Mouse (Mus musculus) left cerebral cortex, postnatal 14 days (tissue): ENCODE results near the gene Acot11. TPM values are rescaled to one million over a fixed set of nuclear protein-coding genes. Genes with fewer than 3 reads are reported as not detected.
A peak's percentile ranks its signal among the peaks of the same experiment; 100 is the strongest.

Experiments
- DNase-seq, 2 experiments: peaks; one replicate each; pipeline ENCODE4 v3.0.0; 2021 to 2022; ENCODE audit warnings: low spot score in 2 of 2, mixed read lengths in 1 of 2
- intact Hi-C: fragments of 180-260 bp; cut with DNase I; formaldehyde crosslinking; loops from one replicate; pipeline ENCODE4 v1.15.1; 2025
- long read RNA-seq, 2 experiments: library from polyadenylated mRNA; stranded (forward); transcript quantifications; one replicate each; pipeline ENCODE4 v2.0.0; 2021
- total RNA-seq, 2 experiments: library from RNA; stranded (reverse); gene quantifications; 2 replicates each; pipeline ENCODE4 v1.2.3; 2021

The Acot11 gene
- 10 to 100 TPM; 30.5 to 34.1 TPM for total RNA-seq
- long read RNA-seq, experiment 1, full-length matches to known transcripts = 13 of 18 reads
- long read RNA-seq, experiment 1, partial matches to known transcripts = 0 of 18 reads
- long read RNA-seq, experiment 1, other reads (novel, unspliced or antisense) = 5 of 18 reads
- long read RNA-seq, experiment 2, full-length matches to known transcripts = 8 of 18 reads
- long read RNA-seq, experiment 2, partial matches to known transcripts = 4 of 18 reads
- long read RNA-seq, experiment 2, other reads (novel, unspliced or antisense) = 6 of 18 reads

DNA sequence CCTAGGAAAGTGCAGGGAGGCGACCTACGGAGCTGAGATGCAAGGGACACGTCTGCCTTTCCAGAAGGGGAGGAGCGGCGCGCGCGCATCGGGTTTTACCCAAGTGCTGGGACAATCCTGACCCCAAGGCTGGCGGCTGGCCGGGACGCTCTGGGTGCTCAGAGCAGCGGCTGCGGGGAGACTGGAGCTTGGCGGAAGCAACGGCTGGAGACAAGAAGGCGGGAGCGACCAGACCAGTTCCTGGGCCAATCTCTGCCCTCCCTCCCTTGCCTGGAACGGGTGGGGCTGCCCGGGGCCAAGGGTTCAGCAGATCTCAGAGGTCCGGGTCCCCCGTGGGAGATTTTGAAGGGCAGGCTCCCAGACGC is at the start of gene Acot11:
Gene Acot11, minus strand, starts transcription at position 89 of the 365 bp plus-strand sequence.
- intact Hi-C loops = no loop called here
- DNase-seq = no peak

DNA sequence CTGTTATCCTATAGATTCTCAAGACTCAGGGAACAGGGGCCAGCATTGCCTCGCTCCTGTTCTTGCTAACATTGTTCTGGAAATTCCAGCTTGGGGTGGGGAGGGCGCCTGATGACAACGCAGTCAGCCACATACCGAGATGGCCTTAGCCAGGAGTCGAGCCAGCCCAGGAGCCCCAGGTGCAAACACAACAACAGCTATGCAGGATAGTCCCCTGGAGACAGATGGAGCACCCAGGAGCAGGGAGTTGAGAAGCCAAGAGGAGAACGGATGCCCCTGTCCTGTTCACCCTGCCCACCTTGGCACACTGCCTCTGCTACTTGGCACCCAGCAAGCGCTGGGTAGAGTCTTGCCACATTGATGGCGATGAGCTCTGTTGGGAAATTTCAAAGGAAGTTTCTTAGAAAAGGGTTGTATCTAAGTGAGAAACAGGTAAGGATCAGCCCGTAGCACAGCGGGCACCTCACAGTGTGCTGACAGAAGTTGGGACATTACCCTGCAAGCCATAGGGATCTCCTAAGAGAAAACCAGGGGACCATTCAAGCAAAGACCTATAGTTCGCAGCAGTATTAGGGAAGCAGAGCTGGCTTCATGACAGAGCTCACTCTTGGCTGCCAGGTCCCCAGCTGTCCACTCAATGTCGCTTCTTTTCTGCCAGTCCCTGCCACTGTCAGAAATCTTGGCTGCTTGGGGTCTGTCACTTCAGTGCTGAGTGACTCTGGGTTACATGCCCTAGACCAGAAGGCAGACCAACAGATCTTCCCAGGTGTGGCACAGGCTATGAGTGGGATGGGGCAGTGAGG is 43.7 kb upstream of the Acot11 start:
- DNase-seq = no peak
- intact Hi-C loops = no loop called here

DNA sequence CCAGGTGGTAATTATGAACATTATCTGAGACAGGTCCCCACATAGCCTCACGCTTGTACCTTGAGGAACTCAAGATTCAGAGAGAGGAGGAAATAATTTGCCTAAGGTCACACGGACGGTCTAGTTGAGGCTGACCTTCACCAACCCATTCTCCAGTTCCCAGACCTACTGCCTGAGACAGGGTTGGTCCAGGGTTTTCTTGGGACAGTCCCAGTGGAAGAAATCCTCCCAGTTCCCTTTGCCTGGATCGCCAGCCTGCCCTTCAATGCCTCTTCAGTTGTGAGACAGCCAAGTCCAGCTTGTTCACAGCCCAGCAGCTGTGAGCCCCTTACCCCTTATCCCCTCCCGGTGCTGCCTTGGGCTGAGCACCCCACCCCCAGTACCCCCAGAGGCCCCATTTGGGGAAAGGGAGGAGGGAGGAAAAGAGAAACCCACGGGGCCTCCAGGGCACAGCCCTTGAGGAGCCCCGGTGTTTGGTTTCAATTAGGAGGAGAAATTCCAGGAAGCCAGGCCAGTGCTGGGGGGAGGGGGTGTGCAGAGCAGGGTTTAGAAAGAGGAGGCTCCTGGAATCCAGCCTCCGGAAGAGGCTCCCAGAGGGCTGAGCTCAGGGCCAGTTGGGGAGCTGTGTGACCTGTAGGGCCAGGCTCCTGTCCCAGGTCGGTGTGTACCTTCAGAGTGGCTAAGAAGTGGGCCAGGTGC is 42.9 kb upstream of the Acot11 start:
- intact Hi-C loops = no loop called here
- DNase-seq = no peak

DNA sequence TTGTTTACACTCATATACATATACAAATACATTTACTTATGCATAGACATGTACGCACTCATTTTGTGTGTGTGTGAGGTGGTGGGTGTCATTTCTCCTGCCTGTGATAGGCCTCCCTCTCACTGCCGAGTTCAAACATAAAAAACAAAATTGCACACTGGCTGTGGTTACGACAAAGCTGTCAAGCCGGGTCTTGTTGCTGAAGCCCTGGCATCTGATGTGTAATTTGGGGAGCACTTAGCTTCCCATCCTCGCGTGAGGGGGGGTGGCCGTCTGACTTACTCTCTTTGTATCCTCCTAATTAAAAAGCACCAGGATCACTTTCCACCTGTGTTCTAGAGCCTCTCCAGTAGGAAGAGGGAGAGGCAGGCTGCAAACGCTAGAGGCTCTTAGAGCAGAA is 37.8 kb upstream of the Acot11 start:
- intact Hi-C loops = no loop called here
- no peak for DNase-seq

GRCm38 (mm10) chr4:106841856-106842255 is 37.1 kb upstream of the Acot11 start:
- DNase-seq = no peak
- intact Hi-C loops = no loop called here

DNA sequence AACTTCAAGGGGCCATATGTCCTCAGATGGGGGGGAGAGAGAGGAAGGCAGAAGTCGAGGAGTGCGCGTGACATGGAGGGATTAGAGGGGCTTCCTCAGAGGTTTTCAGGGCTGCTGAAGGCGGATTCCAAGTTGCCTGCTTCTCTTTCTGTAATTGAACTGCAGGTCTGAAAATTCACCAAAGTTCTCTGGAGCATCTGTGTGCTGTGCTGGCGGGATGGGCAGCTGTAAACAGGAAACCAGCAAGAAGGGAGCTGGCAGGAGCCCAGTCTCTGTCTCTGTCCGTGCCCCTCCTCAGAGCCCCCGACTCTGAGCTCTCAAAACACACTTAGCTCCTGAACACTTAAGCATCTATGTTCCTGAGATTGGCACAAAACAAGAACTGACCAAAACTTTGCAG is 36.5 kb upstream of the Acot11 start:
- no peak for DNase-seq
- intact Hi-C loops = no loop called here

DNA sequence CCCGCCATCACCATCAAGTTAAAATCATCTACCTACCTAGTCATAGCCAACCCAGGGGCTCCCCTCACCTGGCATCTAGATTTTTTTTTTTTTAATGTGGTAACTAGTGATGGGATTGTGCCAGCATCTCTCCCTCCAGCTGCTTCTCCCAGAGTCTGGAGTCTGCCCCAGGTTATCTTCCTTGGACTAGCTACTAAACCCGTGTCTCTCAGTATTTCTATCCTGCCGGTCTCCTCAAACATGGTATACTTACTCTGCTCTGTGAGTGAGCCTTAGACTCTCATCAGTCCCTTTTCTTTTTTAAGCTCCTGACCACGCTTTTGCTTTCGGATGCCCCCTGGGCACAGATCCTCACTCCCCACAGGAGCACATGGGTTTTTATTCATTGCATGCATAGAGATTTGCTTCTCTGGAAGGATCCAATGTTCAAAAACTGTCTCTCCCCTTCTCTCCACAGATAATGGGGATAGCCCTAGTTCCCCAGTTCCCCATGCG is 35.9 kb upstream of the Acot11 start:
- no peak for DNase-seq
- intact Hi-C loops = loop anchor here (1.0 kb wide), 1 partner anchor 70 kb away; the partner anchor contains the start of gene Ssbp3

DNA sequence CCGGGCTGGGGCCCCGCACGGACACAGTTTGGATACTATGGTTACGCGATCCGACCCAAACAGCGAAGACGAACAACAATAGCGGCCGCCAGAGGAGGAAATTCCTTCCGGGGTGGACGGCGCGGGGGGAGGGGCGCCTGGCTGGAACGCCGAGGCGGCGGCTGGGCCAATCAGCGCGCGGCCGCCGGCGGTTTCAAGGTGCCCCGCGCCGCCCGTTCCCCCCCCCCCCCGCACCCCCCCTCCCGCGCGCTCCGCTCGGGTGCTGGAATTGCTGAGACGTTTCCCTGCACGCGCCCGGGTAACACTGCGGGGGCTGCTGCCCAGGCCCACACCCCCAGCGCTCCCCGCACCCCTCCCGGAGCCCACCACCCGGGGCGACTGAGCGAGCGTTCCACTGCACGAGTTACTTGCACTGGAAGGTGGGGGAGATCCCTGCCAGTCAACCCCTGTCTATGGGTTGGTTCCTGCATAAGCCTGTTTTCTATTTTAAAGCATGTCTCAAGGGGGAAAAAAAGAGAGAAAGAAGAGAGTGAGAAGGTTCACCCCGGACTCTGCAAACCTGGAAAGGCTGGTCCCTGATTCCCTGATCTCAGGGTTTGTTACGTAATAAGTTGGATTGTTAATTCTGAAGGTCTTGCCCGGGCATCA is 35.3 kb upstream of the Acot11 start:
- peak; percentile 90 to 91 for DNase-seq
- intact Hi-C loops = loop anchor here (1.0 to 10.0 kb wide), 5 partner anchors 70 to 325 kb away; partner anchors contain the start of genes Cyb5rl, Lexm, Mrpl37 and Ssbp3

GRCm38 (mm10) chr4:106839254-106839834 is 34.5 kb upstream of the Acot11 start:
- no peak for DNase-seq
- intact Hi-C loops = loop anchor here (2.0 to 10.0 kb wide), 4 partner anchors 149 to 325 kb away; partner anchors contain the start of genes Cyb5rl, Lexm and Mrpl37

DNA sequence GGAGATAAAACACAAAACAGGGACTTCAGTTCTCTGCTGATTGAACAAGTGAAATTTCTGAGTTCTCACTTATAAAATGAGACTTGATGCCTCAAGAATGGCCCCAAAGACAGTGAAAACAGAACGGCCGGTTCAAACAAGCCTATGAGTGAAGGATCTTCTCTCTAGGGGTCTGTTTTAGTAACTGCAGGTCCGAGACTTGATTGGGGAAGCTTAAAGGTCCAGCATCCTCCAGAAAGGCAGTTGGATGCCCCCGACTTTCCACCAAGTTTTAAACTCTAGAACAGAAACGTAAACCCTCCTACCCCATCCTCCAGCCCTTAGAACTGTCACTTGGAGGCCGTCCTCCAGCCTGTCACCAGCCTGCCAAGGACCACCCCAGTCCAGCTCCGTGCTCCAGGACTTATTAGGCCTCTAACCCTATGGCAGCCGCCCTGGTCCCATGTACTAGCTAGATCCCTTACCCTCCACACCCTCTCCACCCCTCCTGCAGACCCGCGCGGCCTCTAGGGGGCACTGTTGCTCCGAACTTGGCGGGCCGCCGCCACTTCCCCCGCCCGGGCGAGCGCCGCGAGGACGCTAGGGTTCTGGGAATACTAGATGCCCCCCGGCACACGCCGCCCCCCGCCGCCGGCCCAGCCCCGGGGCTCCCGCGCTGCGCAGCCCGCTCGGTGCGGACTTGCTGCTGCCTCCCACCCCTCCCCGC is 33.9 kb upstream of the Acot11 start:
- peak; percentile 90 to 96 for DNase-seq
- intact Hi-C loops = loop anchor here (2.0 to 10.0 kb wide), 4 partner anchors 150 to 326 kb away; partner anchors contain the start of genes Cyb5rl, Lexm and Mrpl37

GRCm38 (mm10) chr4:106837964-106838363 is 33.2 kb upstream of the Acot11 start:
- intact Hi-C loops = loop anchor here (2.0 to 10.0 kb wide), 4 partner anchors 151 to 327 kb away; partner anchors contain the start of genes Cyb5rl, Lexm and Mrpl37
- peak; percentile 73 for DNase-seq

- no peak for DNase-seq
- intact Hi-C loops = loop anchor here (5.0 to 10.0 kb wide), 2 partner anchors 223 to 230 kb away; partner anchors contain the start of genes Cyb5rl, Lexm and Mrpl37
Measured at GRCm38 (mm10) chr4:106837425-106837824, 32.6 kb upstream of the Acot11 start.

DNA sequence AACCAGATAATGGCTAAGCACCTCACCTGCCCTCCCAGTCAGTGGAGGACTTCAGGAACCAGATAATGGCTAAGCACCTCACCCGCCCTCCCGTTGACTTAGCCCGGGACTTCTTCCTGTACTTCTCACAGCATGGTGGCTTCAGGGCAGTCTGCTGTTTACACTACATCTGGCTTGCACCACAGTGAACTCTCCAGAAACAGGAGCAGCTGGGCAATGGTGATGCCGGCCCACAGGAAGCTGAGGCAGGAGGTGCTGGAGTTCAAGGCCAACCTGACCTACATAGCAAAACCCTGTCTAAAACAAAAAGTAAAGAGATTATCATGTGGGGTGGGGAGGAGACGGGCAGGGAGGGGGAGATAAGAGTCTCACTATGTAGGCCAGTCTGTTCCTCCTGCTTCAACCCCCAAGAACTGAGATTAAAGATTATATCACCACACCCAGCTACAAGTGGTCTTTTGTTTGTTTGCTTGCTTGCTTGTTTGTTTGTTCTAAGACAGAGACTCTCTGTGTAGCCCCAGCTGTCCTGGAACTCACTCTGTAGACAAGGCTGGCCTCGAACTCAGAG is 25.8 kb upstream of the Acot11 start:
- intact Hi-C loops = loop anchor here (10.0 kb wide), 1 partner anchor 216 kb away; the partner anchor contains the start of gene Lexm
- DNase-seq = no peak

- DNase-seq = peak; percentile 66 to 78
- intact Hi-C loops = no loop called here
Measured at GRCm38 (mm10) chr4:106827738-106828361, 23.1 kb upstream of the Acot11 start.

DNA sequence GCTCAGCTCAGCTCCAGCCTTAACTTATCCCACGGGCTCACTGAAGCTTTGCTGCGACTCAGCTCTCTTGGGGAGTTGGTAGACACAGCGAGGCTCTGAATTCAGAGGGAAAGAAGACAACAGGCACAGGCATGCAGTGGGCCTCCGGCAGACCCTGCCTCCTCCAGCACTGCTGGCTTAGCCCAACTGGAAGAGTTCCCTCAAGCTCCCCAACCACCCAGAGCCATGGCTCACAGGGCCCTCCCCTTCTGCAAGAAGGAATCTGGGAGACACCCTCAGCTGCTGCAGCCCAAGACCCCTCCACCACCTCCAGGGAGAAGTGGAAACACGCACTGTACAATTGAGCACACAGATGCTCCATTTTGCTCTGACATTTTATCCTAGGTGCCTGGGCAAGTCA is 20.4 kb upstream of the Acot11 start:
- DNase-seq = no peak
- intact Hi-C loops = no loop called here

DNA sequence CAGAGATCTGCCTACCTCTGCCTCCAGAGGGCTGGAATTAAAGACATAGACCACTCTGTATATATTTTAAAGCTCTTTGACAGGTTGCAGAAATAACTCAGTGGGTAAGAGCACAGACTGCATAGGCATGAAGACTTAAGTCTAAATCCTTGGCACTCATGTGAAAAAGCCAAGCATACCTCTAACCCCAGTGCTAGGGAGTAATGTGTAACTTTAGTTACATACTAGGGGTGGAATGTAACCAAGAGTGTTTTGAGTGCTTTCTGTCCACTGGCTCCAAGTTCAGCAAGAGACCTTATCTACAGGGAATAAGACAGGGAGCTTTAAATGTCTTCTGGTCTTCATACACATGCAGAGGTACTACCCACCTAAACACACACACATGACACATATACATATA is 14.6 kb upstream of the Acot11 start:
- intact Hi-C loops = no loop called here
- DNase-seq = no peak

GRCm38 (mm10) chr4:106818332-106818731 is 13.5 kb upstream of the Acot11 start:
- DNase-seq = no peak
- intact Hi-C loops = no loop called here
